Mouse (Mus musculus) CH12.LX (cell line): ENCODE measurements at regions not wholly inside any gene's neighbourhood (a gene's known extent, or its start where the extent isn't known, plus 50 kb on each side); places are given as distances from the start of the nearest gene placed in this dataset.

Experiments
- DNase-seq: peaks from one replicate; pipeline ENCODE4 v3.0.0-alpha.2; 2013; ENCODE audit errors: extremely low read depth
- H3K27ac ChIP-seq: 2 replicates; pipeline ENCODE4 v1.5.1; 2012; ENCODE audit warnings: low read depth, mild to moderate bottlenecking, control low read depth, moderate library complexity; ENCODE audit not compliant: insufficient read depth
- H3K27me3 ChIP-seq: replicated peaks from 2 replicates; pipeline ENCODE3; 2012; ENCODE audit warnings: inconsistent platforms
- H3K36me3 ChIP-seq, 2 experiments: replicated peaks in 1 of 2; 2 replicates each; pipeline versions ENCODE3 to v1.6.1; 2012; ENCODE audit warnings: inconsistent platforms in 1 of 2, low read length in 1 of 2, mild to moderate bottlenecking in 1 of 2, mixed read lengths in 1 of 2, moderate library complexity in 1 of 2; ENCODE audit not compliant: control insufficient read depth in 1 of 2, insufficient read depth in 1 of 2
- H3K4me1 ChIP-seq, 2 experiments: 2 replicates each; pipeline ENCODE4 v1.6.1; 2012; ENCODE audit warnings: inconsistent platforms in 1 of 2, moderate library complexity in 1 of 2; ENCODE audit not compliant: insufficient read depth in 2 of 2, control insufficient read depth in 1 of 2
- H3K4me2 ChIP-seq: 2 replicates; pipeline ENCODE4 v1.6.1; 2012; ENCODE audit warnings: low read depth, mild to moderate bottlenecking, control low read depth; ENCODE audit not compliant: poor library complexity, insufficient read depth, severe bottlenecking
- H3K4me3 ChIP-seq, 3 experiments: fragments of 150-350 bp in 1 of 3; sonication (generic) in 1 of 3; replicated peaks in 1 of 3; 2 replicates each; pipeline versions ENCODE3 to v1.5.1; 2011 to 2012; ENCODE audit warnings: low read depth in 2 of 3, low read length in 2 of 3, mild to moderate bottlenecking in 2 of 3, moderate library complexity in 2 of 3, control low read depth in 1 of 3, improper control_type of control experiment in 1 of 3, inconsistent platforms in 1 of 3, mixed read lengths in 1 of 3; ENCODE audit not compliant: poor library complexity in 1 of 3
- H3K79me2 ChIP-seq: replicated peaks from 2 replicates; pipeline ENCODE4 v1.6.1; 2012; ENCODE audit warnings: mild to moderate bottlenecking, moderate library complexity; ENCODE audit not compliant: control insufficient read depth, poor library complexity, insufficient read depth, severe bottlenecking; ENCODE audit errors: extremely low read depth
- H3K9ac ChIP-seq: 2 replicates; pipeline ENCODE4 v1.6.1; 2012; ENCODE audit warnings: low read depth, mild to moderate bottlenecking, control low read depth, moderate library complexity; ENCODE audit not compliant: insufficient read depth
- H3K9me3 ChIP-seq: replicated peaks from 2 replicates; pipeline ENCODE3; 2012; ENCODE audit warnings: low read length, inconsistent platforms, mixed read lengths
- CHD2 ChIP-seq: IDR thresholded peaks from 2 replicates; pipeline ENCODE4 v1.6.1; 2011; ENCODE audit warnings: low read length, improper control_type of control experiment
- ELF1 ChIP-seq: IDR thresholded peaks from 2 replicates; pipeline ENCODE4 v1.6.1; 2014; ENCODE audit warnings: low read depth, mild to moderate bottlenecking, inconsistent platforms, low read length, improper control_type of control experiment
- GABPA ChIP-seq: IDR thresholded peaks from 2 replicates; pipeline ENCODE4 v1.6.1; 2012; ENCODE audit warnings: low read depth, low read length, improper control_type of control experiment, inconsistent platforms; ENCODE audit not compliant: insufficient replicate concordance
- HCFC1 ChIP-seq: IDR thresholded peaks from 2 replicates; pipeline ENCODE4 v1.6.1; 2012; ENCODE audit warnings: low read depth, mild to moderate bottlenecking, inconsistent platforms, low read length, improper control_type of control experiment
- IRF4 ChIP-seq: IDR thresholded peaks from 2 replicates; pipeline ENCODE4 v1.6.1; 2014; ENCODE audit warnings: low read depth, mild to moderate bottlenecking, inconsistent platforms, low read length, improper control_type of control experiment
- JUN ChIP-seq: IDR thresholded peaks from 2 replicates; pipeline ENCODE4 v1.6.1; 2011; ENCODE audit warnings: low read depth, mild to moderate bottlenecking, low read length, improper control_type of control experiment, moderate library complexity; ENCODE audit not compliant: insufficient read depth
- JUND ChIP-seq: conservative IDR thresholded peaks from 2 replicates; pipeline ENCODE4 v1.6.1; 2011; ENCODE audit warnings: low read depth, low read length, improper control_type of control experiment
- MAFK ChIP-seq: IDR thresholded peaks from 2 replicates; pipeline ENCODE4 v1.6.1; 2011; ENCODE audit warnings: low read length, improper control_type of control experiment; ENCODE audit not compliant: insufficient replicate concordance
- MAZ ChIP-seq: IDR thresholded peaks from 2 replicates; pipeline ENCODE4 v1.6.1; 2012; ENCODE audit warnings: low read depth, mild to moderate bottlenecking, inconsistent platforms, low read length, improper control_type of control experiment, moderate library complexity
- POLR2AphosphoS2 ChIP-seq: IDR thresholded peaks from 2 replicates; pipeline ENCODE4 v1.6.1; 2011; ENCODE audit warnings: low read depth, low read length, improper control_type of control experiment
- SIN3A ChIP-seq: IDR thresholded peaks from 2 replicates; pipeline ENCODE4 v1.6.1; 2012; ENCODE audit warnings: low read length, improper control_type of control experiment, inconsistent platforms
- SMC3 ChIP-seq: IDR thresholded peaks from 2 replicates; pipeline ENCODE4 v1.6.1; 2011; ENCODE audit warnings: low read depth, low read length, improper control_type of control experiment
- UBTF ChIP-seq: IDR thresholded peaks from 2 replicates; pipeline ENCODE4 v1.6.1; 2012; ENCODE audit warnings: low read depth, mild to moderate bottlenecking, inconsistent platforms, low read length, improper control_type of control experiment, moderate library complexity
- USF2 ChIP-seq: conservative IDR thresholded peaks from 2 replicates; pipeline ENCODE4 v1.6.1; 2011; ENCODE audit warnings: low read depth, low read length, improper control_type of control experiment
- ZC3H11A ChIP-seq: IDR thresholded peaks from 2 replicates; pipeline ENCODE4 v1.6.1; 2012; ENCODE audit warnings: low read depth, mild to moderate bottlenecking, inconsistent platforms, low read length, improper control_type of control experiment
- ZKSCAN1 ChIP-seq: IDR thresholded peaks from 2 replicates; pipeline ENCODE4 v1.6.1; 2012; ENCODE audit warnings: low read depth, inconsistent platforms, low read length, improper control_type of control experiment, borderline replicate concordance
- ZMIZ1 ChIP-seq: IDR thresholded peaks from 2 replicates; pipeline ENCODE4 v1.6.1; 2012; ENCODE audit warnings: low read depth, mild to moderate bottlenecking, inconsistent platforms, low read length, improper control_type of control experiment
- ZNF384 ChIP-seq: IDR thresholded peaks from 2 replicates; pipeline ENCODE4 v1.6.1; 2012; ENCODE audit warnings: low read depth, low read length, improper control_type of control experiment, inconsistent platforms
- dilution Hi-C: fragments of 300-500 bp; cut with MboI; formaldehyde crosslinking; loops from 2 replicates; pipeline ENCODE4 v1.14.3; 2020; ENCODE audit warnings: low sequenced_read_pairs; ENCODE audit not compliant: extremely low pct_unique_long_range_greater_than_20kb, extremely low pct_ligation_motif_present
- in situ Hi-C: fragments of 300-500 bp; cut with MboI; formaldehyde crosslinking; loops from 3 replicates; pipeline ENCODE4 v1.14.3; 2019; ENCODE audit warnings: low sequenced_read_pairs, low pct_ligation_motif_present, low pct_unique_long_range_greater_than_20kb, mixed read lengths

DNA sequence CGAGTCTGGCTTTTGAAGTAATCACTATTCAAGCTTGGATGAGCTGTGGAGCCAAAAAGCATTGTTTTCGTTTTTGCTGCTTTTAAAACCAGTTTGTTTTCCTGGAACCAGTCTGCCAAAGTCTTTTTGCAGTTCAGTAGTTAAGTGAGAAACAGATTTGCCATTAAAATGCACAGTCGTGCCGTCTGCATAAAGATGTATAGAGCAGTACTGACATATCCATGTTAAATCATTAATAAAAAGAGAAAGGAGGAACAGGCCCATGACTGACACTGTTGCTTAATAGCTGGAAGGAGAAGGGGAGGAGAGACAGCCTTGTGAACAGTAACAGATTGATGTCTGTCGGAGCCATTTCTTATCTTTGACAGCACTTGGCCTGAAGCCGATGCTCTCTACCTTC lies 292.3 kb downstream of the Hsfy2 start:
- Histone ChIP-seq H3K4me1 (no peaks in the 10 kb centered on the region), H3K27me3 (no peaks in the 10 kb centered on the region), H3K4me3 (no peak overlapping the region), H3K36me3 (no peaks in the 10 kb centered on the region), H3K9me3 (no peaks in the 10 kb centered on the region), H3K9ac (no peak overlapping the region), H3K27ac (no peak overlapping the region), H3K4me2 (no peak overlapping the region), H3K79me2 (no peaks in the 10 kb centered on the region)
- dilution Hi-C loops (no loop called here), in situ Hi-C loops (no loop called here)
- TF ChIP-seq IRF4: no peak
- TF ChIP-seq SIN3A: no peak
- no peak for TF ChIP-seq GABPA
- TF ChIP-seq POLR2AphosphoS2: no peak
- TF ChIP-seq JUN: no peak
- TF ChIP-seq SMC3: no peak
- TF ChIP-seq ZKSCAN1: no peak
- TF ChIP-seq MAFK: no peak
- no peak for TF ChIP-seq CHD2
- DNase-seq: no peak

DNA sequence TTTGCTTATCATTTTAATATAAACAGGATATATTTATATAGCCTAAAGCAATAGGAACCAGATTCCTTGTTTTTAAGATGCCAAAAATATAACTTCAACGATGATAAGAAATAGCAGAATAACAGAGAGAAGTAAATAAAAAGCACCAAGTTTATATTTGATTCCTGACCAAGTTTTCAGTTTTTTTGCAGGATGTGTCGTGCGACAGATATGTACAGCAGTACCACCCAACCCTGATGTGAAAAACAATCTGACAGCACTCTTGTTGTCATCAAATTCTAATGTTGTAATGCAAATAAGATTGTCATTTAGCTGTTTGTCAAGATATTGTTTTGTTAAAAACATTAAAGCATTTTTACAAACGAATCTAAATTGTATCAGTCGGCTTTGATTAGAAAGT lies 309.9 kb downstream of the Hsfy2 start:
- no peak overlapping the region for H3K4me3 ChIP-seq
- dilution Hi-C loops: no loop called here
- no peaks in the 10 kb centered on the region for H3K27me3 ChIP-seq
- no peaks in the 10 kb centered on the region for H3K36me3 ChIP-seq
- no peaks in the 10 kb centered on the region for H3K9me3 ChIP-seq
- DNase-seq: no peak
- H3K4me2 ChIP-seq: no peak overlapping the region
- H3K79me2 ChIP-seq: no peaks in the 10 kb centered on the region
- no peaks in the 10 kb centered on the region for H3K4me1 ChIP-seq
- H3K27ac ChIP-seq: no peak overlapping the region
- no peak for TF ChIP-seq SIN3A
- no peak for TF ChIP-seq USF2
- no peak for TF ChIP-seq JUND
- TF ChIP-seq UBTF: no peak
- TF ChIP-seq ZNF384: no peak
- no peak for TF ChIP-seq MAZ
- TF ChIP-seq ELF1: no peak
- no peak for TF ChIP-seq ZC3H11A
- no peak for TF ChIP-seq HCFC1
- no peak for TF ChIP-seq ZMIZ1
- H3K9ac ChIP-seq: no peak overlapping the region
- in situ Hi-C loops: no loop called here
